Mouse (Mus musculus): ENCODE measurements around the gene Sgsm3. TPM values are rescaled to one million over a fixed set of nuclear protein-coding genes. Genes with fewer than 3 reads are reported as not detected.

Gene Sgsm3
- polyA plus RNA-seq, 1 experiment from 2014 or later, result 54.3 TPM

GRCm38 (mm10) chr15:80941468-80942040 lies 36.0 kb upstream of the Sgsm3 start:
- ATAC-seq (ENCODE audit: low FRiP score), result no peak
- no peaks in the 10 kb centered on the region for H3K27me3 ChIP-seq (ENCODE audit: control insufficient read depth, insufficient read depth, low read length)
- H3K9ac ChIP-seq, result no peak overlapping the region
- no peak overlapping the region for H3K4me2 ChIP-seq (replicated peaks)
- WGBS, result 80% methylated on average over 6 of the region's 6 CpGs
- H3K27ac ChIP-seq, result no peak overlapping the region
- H3K36me3 ChIP-seq (replicated peaks; ENCODE audit: control insufficient read depth, insufficient read depth), result peaks cover 19% of the 10 kb centered on the region; the same call in 1 of the 2 replicates
- no peak overlapping the region for H3K4me3 ChIP-seq (replicated peaks; ENCODE audit: low read length)
- no peaks in the 10 kb centered on the region for H3K4me1 ChIP-seq (replicated peaks; ENCODE audit: control insufficient read depth, insufficient read depth, low read length)
- no peaks in the 10 kb centered on the region for H3K9me3 ChIP-seq (ENCODE audit: control insufficient read depth, low read length)
- no peak for DNase-seq (ENCODE audit: low spot score)

DNA sequence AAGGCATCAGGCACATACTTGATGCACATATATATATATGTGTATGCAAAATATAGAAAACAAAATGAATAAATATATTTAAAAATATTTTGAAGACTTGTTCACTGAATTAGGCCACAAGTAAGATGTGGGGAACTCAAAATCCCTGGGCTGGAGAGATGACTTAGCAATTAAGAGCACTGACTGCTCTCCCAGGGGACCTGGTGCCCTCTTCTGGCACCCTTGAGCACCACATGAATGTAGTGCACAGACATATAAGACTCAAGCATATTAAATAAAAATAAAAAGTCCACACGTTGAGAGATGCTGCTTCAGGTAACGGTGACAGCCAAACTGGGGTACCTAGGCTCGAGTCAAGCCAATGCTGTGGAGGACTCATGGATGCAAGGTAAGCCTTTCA lies 31.7 kb upstream of the Sgsm3 start:
- H3K4me1 ChIP-seq (replicated peaks; ENCODE audit: control insufficient read depth, insufficient read depth, low read length), result peaks cover 12% of the 10 kb centered on the region; the same call in 1 of the 2 replicates
- WGBS, result 66% methylated on average over 3 of the region's 3 CpGs
- no peak overlapping the region for H3K27ac ChIP-seq
- H3K4me2 ChIP-seq (replicated peaks), result no peak overlapping the region
- H3K4me3 ChIP-seq (replicated peaks; ENCODE audit: low read length), result no peak overlapping the region
- peaks cover 4% of the 10 kb centered on the region; the same call in 1 of the 2 replicates for H3K36me3 ChIP-seq (replicated peaks; ENCODE audit: control insufficient read depth, insufficient read depth)
- H3K27me3 ChIP-seq (ENCODE audit: control insufficient read depth, insufficient read depth, low read length), result no peaks in the 10 kb centered on the region
- no peak for DNase-seq (ENCODE audit: low spot score)
- no peak overlapping the region for H3K9ac ChIP-seq
- ATAC-seq (ENCODE audit: low FRiP score), result no peak
- no peaks in the 10 kb centered on the region for H3K9me3 ChIP-seq (ENCODE audit: control insufficient read depth, low read length)

GRCm38 (mm10) chr15:80948145-80949135 lies 29.1 kb upstream of the Sgsm3 start, which contains the start of gene Adsl:
Adsl (plus strand) TSS chr15:80948490.
- peak within 1 kb of the TSS; percentile 75 for H3K9ac ChIP-seq
- H3K4me1 ChIP-seq (replicated peaks; ENCODE audit: control insufficient read depth, insufficient read depth, low read length), result peaks cover 12% of the 10 kb centered on the region; the same call in 1 of the 2 replicates
- H3K27me3 ChIP-seq (ENCODE audit: control insufficient read depth, insufficient read depth, low read length), result no peaks in the 10 kb centered on the region
- H3K27ac ChIP-seq, result peak within 1 kb of the TSS; percentile 65
- ATAC-seq (ENCODE audit: low FRiP score), result peak; percentile 93
- H3K36me3 ChIP-seq (replicated peaks; ENCODE audit: control insufficient read depth, insufficient read depth), result peaks cover 14% of the 10 kb centered on the region
- H3K4me2 ChIP-seq (replicated peaks), result peak within 1 kb of the TSS; percentile 80
- peak; percentile 91 for DNase-seq (ENCODE audit: low spot score)
- no peaks in the 10 kb centered on the region for H3K9me3 ChIP-seq (ENCODE audit: control insufficient read depth, low read length)
- peak within 1 kb of the TSS; percentile 90 for H3K4me3 ChIP-seq (replicated peaks; ENCODE audit: low read length)
- WGBS, result under 1% methylated on average over 63 of the region's 63 CpGs

DNA sequence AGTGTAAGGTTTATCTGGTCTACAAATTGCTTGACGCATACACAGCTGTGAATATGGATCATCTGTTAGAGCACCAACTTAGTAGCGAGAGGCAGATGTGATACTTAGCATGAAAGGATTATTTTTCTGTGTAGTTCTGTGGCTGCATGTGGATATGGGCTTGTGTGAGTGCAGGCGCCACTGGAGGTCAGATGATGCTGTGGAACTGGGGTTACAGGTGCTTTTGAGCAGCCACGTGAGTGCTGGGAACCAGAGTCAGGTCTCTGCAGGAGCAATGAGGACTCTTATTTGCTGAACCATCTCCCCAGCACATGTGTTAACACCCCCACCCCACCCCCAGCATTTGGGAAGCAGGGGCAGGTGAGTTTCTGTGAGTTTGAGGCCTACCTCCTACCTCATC lies 28.1 kb upstream of the Sgsm3 start:
- Histone ChIP-seq H3K4me2 (replicated peaks) (peak overlapping the region; percentile 80), H3K4me3 (replicated peaks; ENCODE audit: low read length) (peak overlapping the region; percentile 90), H3K9me3 (ENCODE audit: control insufficient read depth, low read length) (no peaks in the 10 kb centered on the region), H3K36me3 (replicated peaks; ENCODE audit: control insufficient read depth, insufficient read depth) (peaks cover 24% of the 10 kb centered on the region), H3K27ac (no peak overlapping the region), H3K27me3 (ENCODE audit: control insufficient read depth, insufficient read depth, low read length) (no peaks in the 10 kb centered on the region), H3K9ac (peak overlapping the region; percentile 75; the same call in 1 of the 2 replicates), H3K4me1 (replicated peaks; ENCODE audit: control insufficient read depth, insufficient read depth, low read length) (peaks cover 12% of the 10 kb centered on the region; the same call in 1 of the 2 replicates)
- DNase-seq (ENCODE audit: low spot score), result no peak
- 64% methylated on average over 4 of the region's 4 CpGs for WGBS
- no peak for ATAC-seq (ENCODE audit: low FRiP score)

GRCm38 (mm10) chr15:80950055-80950454 lies 27.5 kb upstream of the Sgsm3 start:
- ATAC-seq (ENCODE audit: low FRiP score), result no peak
- Histone ChIP-seq H3K27me3 (ENCODE audit: control insufficient read depth, insufficient read depth, low read length) (no peaks in the 10 kb centered on the region), H3K4me2 (replicated peaks) (no peak overlapping the region), H3K4me1 (replicated peaks; ENCODE audit: control insufficient read depth, insufficient read depth, low read length) (peaks cover 12% of the 10 kb centered on the region; the same call in 1 of the 2 replicates), H3K9me3 (ENCODE audit: control insufficient read depth, low read length) (no peaks in the 10 kb centered on the region), H3K27ac (no peak overlapping the region), H3K36me3 (replicated peaks; ENCODE audit: control insufficient read depth, insufficient read depth) (peaks cover 30% of the 10 kb centered on the region), H3K9ac (no peak overlapping the region), H3K4me3 (replicated peaks; ENCODE audit: low read length) (no peak overlapping the region)
- 92% methylated on average over 7 of the region's 7 CpGs for WGBS
- no peak for DNase-seq (ENCODE audit: low spot score)

- ATAC-seq (ENCODE audit: low FRiP score) (no peak), DNase-seq (ENCODE audit: low spot score) (no peak)
- Histone ChIP-seq H3K27me3 (ENCODE audit: control insufficient read depth, insufficient read depth, low read length) (no peaks in the 10 kb centered on the region), H3K9me3 (ENCODE audit: control insufficient read depth, low read length) (no peaks in the 10 kb centered on the region), H3K27ac (no peak overlapping the region), H3K9ac (no peak overlapping the region), H3K36me3 (replicated peaks; ENCODE audit: control insufficient read depth, insufficient read depth) (peaks cover 69% of the 10 kb centered on the region), H3K4me3 (replicated peaks; ENCODE audit: low read length) (no peak overlapping the region), H3K4me2 (replicated peaks) (no peak overlapping the region), H3K4me1 (replicated peaks; ENCODE audit: control insufficient read depth, insufficient read depth, low read length) (peaks cover 10% of the 10 kb centered on the region; the same call in 1 of the 2 replicates)
- WGBS, result 93% methylated on average over 9 of the region's 9 CpGs
These were observed 23.6 kb upstream of the Sgsm3 start for GRCm38 (mm10) chr15:80953971-80954370.

- no peak overlapping the region for H3K4me3 ChIP-seq (replicated peaks; ENCODE audit: low read length)
- no peaks in the 10 kb centered on the region for H3K9me3 ChIP-seq (ENCODE audit: control insufficient read depth, low read length)
- no peak overlapping the region for H3K4me2 ChIP-seq (replicated peaks)
- peaks cover 77% of the 10 kb centered on the region for H3K36me3 ChIP-seq (replicated peaks; ENCODE audit: control insufficient read depth, insufficient read depth)
- 0 out of 2 replicates have a peak, but pooled peaks cover under 1% of the 10 kb centered on the region for H3K4me1 ChIP-seq (replicated peaks; ENCODE audit: control insufficient read depth, insufficient read depth, low read length)
- no peak for ATAC-seq (ENCODE audit: low FRiP score)
- H3K9ac ChIP-seq, result no peak overlapping the region
- no peaks in the 10 kb centered on the region for H3K27me3 ChIP-seq (ENCODE audit: control insufficient read depth, insufficient read depth, low read length)
- no peak overlapping the region for H3K27ac ChIP-seq
- 82% methylated on average over 3 of the region's 3 CpGs for WGBS
- no peak for DNase-seq (ENCODE audit: low spot score)
These were observed 22.7 kb upstream of the Sgsm3 start for GRCm38 (mm10) chr15:80954861-80955260.

- H3K4me2 ChIP-seq (replicated peaks), result no peak overlapping the region
- H3K36me3 ChIP-seq (replicated peaks; ENCODE audit: control insufficient read depth, insufficient read depth), result peaks cover 88% of the 10 kb centered on the region
- DNase-seq (ENCODE audit: low spot score) (no peak), ATAC-seq (ENCODE audit: low FRiP score) (no peak)
- no peak overlapping the region for H3K27ac ChIP-seq
- no peaks in the 10 kb centered on the region for H3K9me3 ChIP-seq (ENCODE audit: control insufficient read depth, low read length)
- H3K27me3 ChIP-seq (ENCODE audit: control insufficient read depth, insufficient read depth, low read length), result no peaks in the 10 kb centered on the region
- no peaks in the 10 kb centered on the region for H3K4me1 ChIP-seq (replicated peaks; ENCODE audit: control insufficient read depth, insufficient read depth, low read length)
- no peak overlapping the region for H3K4me3 ChIP-seq (replicated peaks; ENCODE audit: low read length)
- 94% methylated on average over 12 of the region's 12 CpGs for WGBS
- H3K9ac ChIP-seq, result no peak overlapping the region
These were observed 21.6 kb upstream of the Sgsm3 start for GRCm38 (mm10) chr15:80955836-80956438.

DNA sequence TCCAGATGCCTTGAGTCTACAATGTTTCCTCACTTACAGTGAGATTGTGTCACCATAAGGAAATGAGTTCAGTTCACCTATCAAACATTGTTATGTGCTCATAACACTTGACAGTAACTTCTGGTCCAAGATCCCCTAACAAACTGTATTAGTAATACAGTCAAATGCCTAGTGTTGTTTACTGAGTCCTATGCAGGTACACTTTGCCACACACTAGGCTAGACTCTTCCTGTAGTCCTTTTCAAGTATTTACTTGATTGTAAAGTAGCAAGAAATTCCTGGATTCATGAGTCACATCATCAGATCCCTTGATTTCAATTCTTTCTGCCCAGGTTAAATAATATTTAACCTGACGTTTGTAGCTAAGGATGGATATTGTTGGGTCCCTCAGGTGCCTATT lies 8.2 kb upstream of the Sgsm3 start:
- ATAC-seq (ENCODE audit: low FRiP score) (no peak), DNase-seq (ENCODE audit: low spot score) (no peak)
- Histone ChIP-seq H3K4me2 (replicated peaks) (no peak overlapping the region), H3K9ac (no peak overlapping the region), H3K4me1 (replicated peaks; ENCODE audit: control insufficient read depth, insufficient read depth, low read length) (no peaks in the 10 kb centered on the region), H3K36me3 (replicated peaks; ENCODE audit: control insufficient read depth, insufficient read depth) (peaks cover 54% of the 10 kb centered on the region), H3K27ac (no peak overlapping the region), H3K9me3 (ENCODE audit: control insufficient read depth, low read length) (no peaks in the 10 kb centered on the region), H3K27me3 (ENCODE audit: control insufficient read depth, insufficient read depth, low read length) (no peaks in the 10 kb centered on the region), H3K4me3 (replicated peaks; ENCODE audit: low read length) (no peak overlapping the region)
- WGBS, result 95% methylated on average over 1 of the region's 1 CpGs
